Mouse (Mus musculus): ENCODE data around the gene Arl5b.

- TF ChIP-seq CTCF (IDR thresholded peaks at IDR 0.05; ENCODE audit: control insufficient read depth, insufficient read depth, low read length) (no peak), POLR2A (IDR thresholded peaks at IDR 0.05; ENCODE audit: borderline replicate concordance, control insufficient read depth, low read depth, low read length) (no peak)
Measured at GRCm38 (mm10) chr2:15096514-15097090, 47.4 kb downstream of the Arl5b start.
